Mouse (Mus musculus): ENCODE results near the gene 1110032F04Rik. TPM values are rescaled to one million over a fixed set of nuclear protein-coding genes. Genes with fewer than 3 reads are reported as not detected.

Gene 1110032F04Rik
- polyA plus RNA-seq, 1 experiment from 2014 or later: 2.6 TPM

Other genes with a start within 250 kb of the 1110032F04Rik start
- gene Il12a, start 178.9 kb upstream of the 1110032F04Rik start, polyA plus RNA-seq (2015; fragmentation: Nextera tagmentation; extraction: Ambion mirVana): 0.13 TPM in 1 of 2 replicates, not detected in the other
- gene Ift80, start 135.0 kb downstream of the 1110032F04Rik start, polyA plus RNA-seq (2015; fragmentation: Nextera tagmentation; extraction: Ambion mirVana): 12.8 and 13.9 TPM in 2 replicates
- 177 and 180 TPM in 2 replicates for gene Smc4, start 135.2 kb downstream of the 1110032F04Rik start, polyA plus RNA-seq (2015; fragmentation: Nextera tagmentation; extraction: Ambion mirVana)
- gene Trim59, start 175.2 kb downstream of the 1110032F04Rik start, polyA plus RNA-seq (2015; fragmentation: Nextera tagmentation; extraction: Ambion mirVana): 132 and 134 TPM in 2 replicates

Measured in forebrain, embryonic 13.5 days (tissue).